Mouse (Mus musculus) cerebellum, postnatal 4 days (tissue): ENCODE data around the gene Gm29735.
"Not testable (repeated sequence)": the region's sequence is repeated elsewhere in the genome, so short reads cannot be mapped to it uniquely, and the experiment has no call there.

Experiments
- DNase-seq, 2 experiments: peaks; one replicate each; pipeline ENCODE4 v3.0.0; 2022; ENCODE audit warnings: low spot score in 2 of 2, mixed read lengths in 1 of 2

Gm29735 gene

GRCm38 (mm10) chr7:142120629-142121028 is 36.3 kb downstream of the Gm29735 start, which contains the start of gene Gm45618:
Gm45618 (minus strand) TSS chr7:142120729.
- not testable (repeated sequence) for DNase-seq

GRCm38 (mm10) chr7:142119632-142120031 is 37.3 kb downstream of the Gm29735 start:
- peak in 1 of 2 experiments; percentile 10 for DNase-seq
